Mouse (Mus musculus) liver, adult (tissue): ENCODE results near the gene Ddx52.

ENCODE experiments used
- GATA4 ChIP-seq: IDR thresholded peaks from 2 replicates; pipeline ENCODE4 v1.6.1; 2014; ENCODE audit warnings: mild to moderate bottlenecking, low read length; ENCODE audit not compliant: insufficient replicate concordance

Ddx52 gene

GRCm38 (mm10) chr11:83956822-83957221, 15.0 kb downstream of the Ddx52 start:
- no peak for TF ChIP-seq GATA4

GRCm38 (mm10) chr11:83961983-83962382, 20.1 kb downstream of the Ddx52 start:
- no peak for TF ChIP-seq GATA4

- TF ChIP-seq GATA4, result no peak
These were observed 22.4 kb downstream of the Ddx52 start, which contains the start of gene Synrg for GRCm38 (mm10) chr11:83963991-83964921. Gene Synrg, plus strand, starts transcription at chr11:83964428.

GRCm38 (mm10) chr11:83967436-83968204, 25.8 kb downstream of the Ddx52 start:
- TF ChIP-seq GATA4, result no peak

GRCm38 (mm10) chr11:83968205-83968575, 26.3 kb downstream of the Ddx52 start:
- no peak for TF ChIP-seq GATA4

- no peak for TF ChIP-seq GATA4
These were observed 27.2 kb downstream of the Ddx52 start for GRCm38 (mm10) chr11:83969040-83969439.

- no peak for TF ChIP-seq GATA4
These were observed 32.9 kb downstream of the Ddx52 start for GRCm38 (mm10) chr11:83974561-83975346.

- TF ChIP-seq GATA4, result no peak
These were observed 33.6 kb downstream of the Ddx52 start for GRCm38 (mm10) chr11:83975488-83975887.

- no peak for TF ChIP-seq GATA4
These were observed 34.5 kb downstream of the Ddx52 start for GRCm38 (mm10) chr11:83976236-83976977.

- TF ChIP-seq GATA4, result no peak
These were observed 35.9 kb downstream of the Ddx52 start for GRCm38 (mm10) chr11:83977810-83978209.

GRCm38 (mm10) chr11:83979992-83980391, 38.1 kb downstream of the Ddx52 start:
- no peak for TF ChIP-seq GATA4

- no peak for TF ChIP-seq GATA4
These were observed 39.5 kb downstream of the Ddx52 start for GRCm38 (mm10) chr11:83981338-83981737.

GRCm38 (mm10) chr11:83991701-83992100, 49.8 kb downstream of the Ddx52 start:
- TF ChIP-seq GATA4, result no peak

GRCm38 (mm10) chr11:83993428-83993827, 51.6 kb downstream of the Ddx52 start:
- TF ChIP-seq GATA4, result no peak
